8 mouse cellular contexts compared by ENCODE assay signal in genomic region chr8:115706861-115707730, GRCm38 (mm10). TPM values are rescaled to one million over a fixed set of nuclear protein-coding genes. Genes with fewer than 3 reads are reported as not detected.
DNase-seq lines count a peak whose midpoint lies in the region; ATAC-seq and TF ChIP-seq lines count a peak whose summit lies in the region.

No protein-coding gene starts in this region.

- H3K36me3 ChIP-seq in C2C12 (ENCODE audit: control insufficient read depth, insufficient read depth), result no peaks in the 10 kb centered on the region
- no peaks in the 10 kb centered on the region for H3K36me3 ChIP-seq in forebrain, embryonic 13.5 days (ENCODE audit: poor library complexity, severe bottlenecking)
- no peaks in the 10 kb centered on the region for H3K36me3 ChIP-seq in heart, postnatal 0 days (replicated peaks; ENCODE audit: control insufficient read depth, insufficient read depth, low read length)
- H3K36me3 ChIP-seq in liver, embryonic 15.5 days (replicated peaks), result no peaks in the 10 kb centered on the region
- H3K36me3 ChIP-seq in stomach, embryonic 15.5 days, result no peaks in the 10 kb centered on the region

- peak; percentile 88 for ATAC-seq in forebrain, embryonic 13.5 days
- ATAC-seq in heart, postnatal 0 days (ENCODE audit: insufficient read depth, low read depth), result peak; percentile 84
- peak; percentile 67 for ATAC-seq in liver, embryonic 15.5 days (ENCODE audit: insufficient read depth)
- peak; percentile 81 for ATAC-seq in stomach, embryonic 15.5 days (ENCODE audit: insufficient read depth, low FRiP score, low read depth)

- no peaks in the 10 kb centered on the region for H3K9me3 ChIP-seq in forebrain, embryonic 13.5 days (replicated peaks)
- no peaks in the 10 kb centered on the region for H3K9me3 ChIP-seq in heart, postnatal 0 days (replicated peaks; ENCODE audit: control insufficient read depth, low read length)
- H3K9me3 ChIP-seq in liver, embryonic 15.5 days (replicated peaks), result no peaks in the 10 kb centered on the region
- H3K9me3 ChIP-seq in stomach, embryonic 15.5 days, result no peaks in the 10 kb centered on the region

- no peaks in the 10 kb centered on the region for H3K79me2 ChIP-seq in C2C12 (ENCODE audit: control insufficient read depth, insufficient read depth)

- no peaks in the 10 kb centered on the region for H3K79me3 ChIP-seq in C2C12 (ENCODE audit: low read depth)

- no peak for TF ChIP-seq CTCF in C2C12 (IDR thresholded peaks at IDR 0.05; ENCODE audit: control insufficient read depth, insufficient read depth, insufficient read length)
- TF ChIP-seq CTCF in brain, embryonic 14.5 days (IDR thresholded peaks at IDR 0.05; ENCODE audit: borderline replicate concordance, extremely low read depth, insufficient read depth, insufficient read length), result no peak
- TF ChIP-seq CTCF in heart, postnatal 0 days (IDR thresholded peaks at IDR 0.05; ENCODE audit: low read depth), result no peak

- peak overlapping the region; percentile 31 for H3K4me3 ChIP-seq in C2C12 (ENCODE audit: insufficient read depth, poor library complexity, severe bottlenecking)
- H3K4me3 ChIP-seq in forebrain, embryonic 13.5 days, result peak overlapping the region; percentile 64
- peak overlapping the region; percentile 62 for H3K4me3 ChIP-seq in heart, postnatal 0 days (ENCODE audit: low read depth, low read length)
- peak overlapping the region; percentile 54 for H3K4me3 ChIP-seq in liver, embryonic 15.5 days (replicated peaks)
- H3K4me3 ChIP-seq in stomach, embryonic 15.5 days (replicated peaks), result peak overlapping the region; percentile 63

- peaks cover 32% of the 10 kb centered on the region for H3K4me1 ChIP-seq in forebrain, embryonic 13.5 days
- 0 out of 2 replicates have a peak, but pooled peaks cover 4% of the 10 kb centered on the region for H3K4me1 ChIP-seq in heart, postnatal 0 days (ENCODE audit: control insufficient read depth, insufficient read depth)
- H3K4me1 ChIP-seq in liver, embryonic 15.5 days (replicated peaks), result no peaks in the 10 kb centered on the region; the same call in none of the 2 replicates
- peaks cover 17% of the 10 kb centered on the region for H3K4me1 ChIP-seq in stomach, embryonic 15.5 days

- peak overlapping the region; percentile 84 for H3K27ac ChIP-seq in forebrain, embryonic 13.5 days
- H3K27ac ChIP-seq in heart, postnatal 0 days (ENCODE audit: low read depth), result peak overlapping the region; percentile 63
- H3K27ac ChIP-seq in liver, embryonic 15.5 days (replicated peaks), result peak overlapping the region; percentile 70
- H3K27ac ChIP-seq in stomach, embryonic 15.5 days, result peak overlapping the region; percentile 91

- DNase-seq in brain, embryonic 14.5 days (ENCODE audit: low read depth), result peak; percentile 84
- peak; percentile 57 for DNase-seq in heart, postnatal 0 days (ENCODE audit: low spot score)
- DNase-seq in kidney, postnatal 25 days, result peak; percentile 57 to 82
- DNase-seq in neural tube, embryonic 10.5 days (ENCODE audit: extremely low spot score, low spot score), result peak; percentile 83

- no peaks in the 10 kb centered on the region for H3K27me3 ChIP-seq in C2C12 (ENCODE audit: control insufficient read depth, insufficient read depth, insufficient read length)
- peaks cover 39% of the 10 kb centered on the region for H3K27me3 ChIP-seq in forebrain, embryonic 13.5 days
- 0 out of 2 replicates have a peak, but pooled peaks cover 4% of the 10 kb centered on the region for H3K27me3 ChIP-seq in heart, postnatal 0 days (ENCODE audit: control insufficient read depth, insufficient read depth, low read length)
- peaks cover 67% of the 10 kb centered on the region for H3K27me3 ChIP-seq in liver, embryonic 15.5 days
- 0 out of 2 replicates have a peak, but pooled peaks cover 5% of the 10 kb centered on the region for H3K27me3 ChIP-seq in stomach, embryonic 15.5 days (replicated peaks)

- H3K9ac ChIP-seq in forebrain, embryonic 13.5 days, result peak overlapping the region; percentile 74
- peak overlapping the region; percentile 11 for H3K9ac ChIP-seq in heart, postnatal 0 days (replicated peaks; ENCODE audit: low read depth, low read length)
- H3K9ac ChIP-seq in liver, embryonic 15.5 days, result peak overlapping the region; percentile 21; the same call in 1 of the 2 replicates
- peak overlapping the region; percentile 63 for H3K9ac ChIP-seq in stomach, embryonic 15.5 days

- under 1% methylated on average over 62 of the region's 76 CpGs for WGBS in forebrain, embryonic 13.5 days
- WGBS in heart, postnatal 0 days, result under 1% methylated on average over 53 of the region's 76 CpGs
- WGBS in liver, embryonic 15.5 days (ENCODE audit: insufficient replicate concordance), result under 1% methylated on average over 74 of the region's 76 CpGs
- 0% methylated on average over 50 of the region's 76 CpGs for WGBS in stomach, embryonic 15.5 days

- no peak for TF ChIP-seq POLR2A in brain, embryonic 14.5 days (IDR thresholded peaks at IDR 0.05; ENCODE audit: borderline replicate concordance, extremely low read depth, insufficient read depth, insufficient read length, poor library complexity, severe bottlenecking)

- peak overlapping the region; percentile 77 for H3K4me2 ChIP-seq in forebrain, embryonic 13.5 days
- peak overlapping the region; percentile 92 for H3K4me2 ChIP-seq in heart, postnatal 0 days (ENCODE audit: low read depth, low read length)
- peak overlapping the region; percentile 66 for H3K4me2 ChIP-seq in liver, embryonic 15.5 days
- H3K4me2 ChIP-seq in stomach, embryonic 15.5 days, result peak overlapping the region; percentile 92

- peak overlapping the region; percentile 7 for H3ac ChIP-seq in C2C12 (ENCODE audit: control insufficient read depth, insufficient read length, low read depth)

- TF ChIP-seq EP300 in heart, postnatal 0 days (IDR thresholded peaks at IDR 0.05; ENCODE audit: low read depth), result no peak

TF ChIP-seq in C2C12, 6 proteins besides CTCF, POLR2A, EP300 and RAD21:
- TF ChIP-seq MYOD1 (IDR thresholded peaks at IDR 0.05; ENCODE audit: control insufficient read depth, insufficient read length, low read depth) (no peak), USF1 (IDR thresholded peaks at IDR 0.05; ENCODE audit: low read depth) (no peak), CEBPB (IDR thresholded peaks at IDR 0.05; ENCODE audit: low read depth) (no peak), FOSL1 (IDR thresholded peaks at IDR 0.05; ENCODE audit: insufficient read depth, low read length, poor library complexity, severe bottlenecking) (no peak), MYOG (IDR thresholded peaks at IDR 0.05; ENCODE audit: control insufficient read depth, extremely low read depth, insufficient read length) (no peak), MAX (IDR thresholded peaks at IDR 0.05) (no peak)

RNA-seq across cellular contexts. Expression of gene Maf, which starts 0.5 kb away (rescaled TPM):
- polyA plus RNA-seq in C2C12 (2012; fragmentation: generic; extraction: Trizol), result 0.60 TPM
- 9.3 and 19.3 TPM in 2 replicates for polyA plus RNA-seq in brain, embryonic 14.5 days (2012; rRNA removed)
- 3.8 and 4.1 TPM in 2 replicates for polyA plus RNA-seq in forebrain, embryonic 13.5 days (2015; fragmentation: Nextera tagmentation; extraction: Ambion mirVana)
- total RNA-seq in heart, postnatal 0 days (2014; rRNA removed; ENCODE audit: low replicate concordance), result 4.5 and 4.7 TPM in 2 replicates
- polyA plus RNA-seq in heart, postnatal 0 days (2015; fragmentation: Nextera tagmentation; extraction: Ambion mirVana), result 1.4 and 1.9 TPM in 2 replicates
- polyA plus RNA-seq in liver, embryonic 15.5 days (2015; fragmentation: Nextera tagmentation; extraction: Ambion mirVana), result 2.0 and 2.3 TPM in 2 replicates
- 8.7 and 9.3 TPM in 2 replicates for polyA plus RNA-seq in stomach, embryonic 15.5 days (2015; fragmentation: Nextera tagmentation; extraction: Ambion mirVana)

Comparison
In these comparisons a context has a peak if more than half of its experiments do, and no peak if none do; other contexts are left out.
1. Peak in every context shown above with its lines: DNase-seq, ATAC-seq, H3K4me3 ChIP-seq and H3K27ac ChIP-seq.
2. H3K9ac ChIP-seq: peak in every context shown above with its lines; median percentile 74 in forebrain, embryonic 13.5 days; 63 in stomach, embryonic 15.5 days; 21 in liver, embryonic 15.5 days; 11 in heart, postnatal 0 days.